Comparison of ENCODE assay signal across 8 mouse cellular contexts in the genomic region with DNA sequence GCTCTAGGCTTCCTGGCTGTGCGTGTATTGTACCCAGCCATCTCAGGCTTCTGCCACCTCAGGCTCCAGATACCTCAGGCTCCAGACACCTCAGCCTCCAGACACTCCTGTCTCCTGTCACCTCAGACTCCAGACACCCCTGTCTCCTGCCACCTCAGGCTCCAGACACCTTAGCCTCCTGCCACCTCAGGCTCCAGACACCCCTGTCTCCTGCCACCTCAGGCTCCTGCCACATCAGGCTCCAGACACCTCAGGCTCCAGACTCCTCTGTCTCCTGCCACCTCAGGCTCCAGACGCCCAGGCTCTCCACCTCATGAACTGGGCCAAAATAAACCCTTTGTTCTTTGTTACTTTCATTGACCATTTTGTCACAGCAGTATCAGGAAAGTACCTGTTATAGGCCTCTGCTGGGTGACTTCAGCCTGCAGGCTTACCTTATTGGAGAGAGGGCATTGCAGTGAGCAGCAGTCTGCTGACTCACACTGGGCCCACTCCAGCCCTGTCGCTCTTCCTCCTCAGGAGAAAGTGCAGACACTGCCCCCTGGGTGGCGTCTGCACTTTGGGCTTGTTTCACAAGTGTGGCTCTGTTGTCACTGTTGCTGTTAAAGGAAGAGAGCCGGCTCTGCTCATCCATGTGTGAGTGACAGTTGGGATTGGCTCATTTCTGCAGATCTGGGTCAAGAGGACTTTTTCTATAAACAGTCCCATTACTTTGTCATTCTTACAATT.
A peak's percentile ranks its signal among the peaks of the same experiment; 100 is the strongest.
DNase-seq lines count a peak whose midpoint lies in the region; ATAC-seq and TF ChIP-seq lines count a peak whose summit lies in the region.

No protein-coding gene starts in this region.

- no peak overlapping the region for H3K4me2 ChIP-seq in forebrain, postnatal 0 days (ENCODE audit: low read depth)
- H3K4me2 ChIP-seq in kidney, postnatal 0 days (ENCODE audit: low read length), result no peak overlapping the region

- H3K36me3 ChIP-seq in forebrain, postnatal 0 days (ENCODE audit: insufficient read depth), result no peaks in the 10 kb centered on the region
- H3K36me3 ChIP-seq in kidney, postnatal 0 days (ENCODE audit: insufficient read depth, low read length), result 0 out of 2 replicates have a peak, but pooled peaks cover 14% of the 10 kb centered on the region

- 47% methylated on average over 5 of the region's 5 CpGs for WGBS in forebrain, postnatal 0 days
- WGBS in kidney, postnatal 0 days, result 56% methylated on average over 5 of the region's 5 CpGs

- peak; percentile 30 for ATAC-seq in forebrain, postnatal 0 days
- ATAC-seq in kidney, postnatal 0 days (replicated peaks; ENCODE audit: low FRiP score, low read depth), result peak; percentile 80

- no peak overlapping the region for H3K9ac ChIP-seq in forebrain, postnatal 0 days
- H3K9ac ChIP-seq in kidney, postnatal 0 days (ENCODE audit: low read depth, low read length), result no peak overlapping the region

- H3K27ac ChIP-seq in forebrain, postnatal 0 days (ENCODE audit: low read depth, low read length), result 0 out of 2 replicates have a peak overlapping the region, but pooled peaks have one; percentile 22
- H3K27ac ChIP-seq in kidney, postnatal 0 days, result peak overlapping the region; percentile 87

- H3K4me3 ChIP-seq in forebrain, postnatal 0 days (ENCODE audit: low read depth, low read length), result no peak overlapping the region
- H3K4me3 ChIP-seq in kidney, postnatal 0 days (replicated peaks; ENCODE audit: low read depth, low read length), result no peak overlapping the region

- H3K4me1 ChIP-seq in forebrain, postnatal 0 days (ENCODE audit: insufficient read depth), result no peaks in the 10 kb centered on the region
- H3K4me1 ChIP-seq in kidney, postnatal 0 days (replicated peaks; ENCODE audit: insufficient read depth, low read length), result peaks cover 20% of the 10 kb centered on the region

- DNase-seq in B cell, adult 2 months, result peak; percentile 14 to 17
- DNase-seq in Muller cell, postnatal 12 days (ENCODE audit: inconsistent ontology term), result peak; percentile 82
- no peak for DNase-seq in forebrain, postnatal 0 days
- peak; percentile 60 for DNase-seq in kidney, postnatal 0 days (ENCODE audit: low spot score)
- peak; percentile 70 for DNase-seq in lung, postnatal 36 days
- no peak for DNase-seq in cerebellum, adult 11-12 months
- DNase-seq in layer of hippocampus, adult 11-12 months (ENCODE audit: low spot score), result no peak
- DNase-seq in cerebellum, postnatal 4 days (ENCODE audit: low spot score in 2 of 2), result no peak

- TF ChIP-seq CTCF in forebrain, postnatal 0 days (IDR thresholded peaks at IDR 0.05; ENCODE audit: low read depth), result peak; percentile 35
- peak; percentile 51; the same call in 1 of the 2 replicates for TF ChIP-seq CTCF in kidney, postnatal 0 days (IDR thresholded peaks at IDR 0.05; ENCODE audit: low read depth)

- H3K9me3 ChIP-seq in forebrain, postnatal 0 days (ENCODE audit: low read length), result no peaks in the 10 kb centered on the region
- no peaks in the 10 kb centered on the region for H3K9me3 ChIP-seq in kidney, postnatal 0 days (replicated peaks; ENCODE audit: low read length)

- no peaks in the 10 kb centered on the region for H3K27me3 ChIP-seq in forebrain, postnatal 0 days (ENCODE audit: insufficient read depth, low read length)
- H3K27me3 ChIP-seq in kidney, postnatal 0 days (ENCODE audit: insufficient read depth, low read length), result no peaks in the 10 kb centered on the region

Comparison
In these comparisons a context has a peak if more than half of its experiments do, and no peak if none do; other contexts are left out.
1. DNase-seq: peak in B cell, adult 2 months (2 of 2), Muller cell, postnatal 12 days (single experiment), kidney, postnatal 0 days (single experiment) and lung, postnatal 36 days (single experiment); none in forebrain, postnatal 0 days (single experiment), cerebellum, adult 11-12 months (single experiment), layer of hippocampus, adult 11-12 months (single experiment) and cerebellum, postnatal 4 days (0 of 2).